Mouse (Mus musculus) stomach, postnatal 0 days (tissue): ENCODE results near the gene Frmd6. TPM values are rescaled to one million over a fixed set of nuclear protein-coding genes. Genes with fewer than 3 reads are reported as not detected.

Experiments
- ATAC-seq: fragments of 200-750 bp; cut with Nextera tagmentation; 2 replicates; pipeline ENCODE4 v1.8.0; 2017; ENCODE audit not compliant: low FRiP score, low TSS enrichment
- DNase-seq: peaks from one replicate; pipeline ENCODE4 v3.0.0-alpha.2; 2016; ENCODE audit warnings: low spot score
- H3K27ac ChIP-seq: fragments of 300-500 bp; sonication (generic); replicated peaks from 2 replicates; pipeline ENCODE4 v1.5.1; 2014; ENCODE audit warnings: mild to moderate bottlenecking, control low read depth
- H3K27me3 ChIP-seq: fragments of 300-500 bp; sonication (generic); 2 replicates; pipeline ENCODE4 v1.6.1; 2014; ENCODE audit warnings: low read length; ENCODE audit not compliant: control insufficient read depth, insufficient read depth
- H3K36me3 ChIP-seq: fragments of 300-500 bp; sonication (generic); 2 replicates; pipeline ENCODE4 v1.6.1; 2014; ENCODE audit warnings: low read length, mixed read lengths; ENCODE audit not compliant: control insufficient read depth, insufficient read depth
- H3K4me1 ChIP-seq: fragments of 300-500 bp; sonication (generic); replicated peaks from 2 replicates; pipeline ENCODE4 v1.6.1; 2014; ENCODE audit warnings: antibody characterized with exemption; ENCODE audit not compliant: control insufficient read depth, insufficient read depth
- H3K4me2 ChIP-seq: fragments of 300-500 bp; sonication (generic); replicated peaks from 2 replicates; pipeline ENCODE4 v1.6.1; 2014; ENCODE audit warnings: low read depth, mild to moderate bottlenecking, control low read depth, moderate library complexity
- H3K4me3 ChIP-seq: fragments of 300-500 bp; sonication (generic); 2 replicates; pipeline ENCODE4 v1.5.1; 2014; ENCODE audit warnings: low read depth, low read length, control low read depth
- H3K9ac ChIP-seq: fragments of 300-500 bp; sonication (generic); 2 replicates; pipeline ENCODE4 v1.6.1; 2014; ENCODE audit warnings: mild to moderate bottlenecking, low read length, control low read depth, mixed read lengths
- H3K9me3 ChIP-seq: fragments of 300-500 bp; sonication (generic); 2 replicates; pipeline ENCODE4 v1.6.1; 2016; ENCODE audit warnings: low read length; ENCODE audit not compliant: control insufficient read depth
- CTCF ChIP-seq: IDR thresholded peaks from 2 replicates; pipeline ENCODE4 v1.5.1; 2016; ENCODE audit warnings: antibody characterized with exemption, low read depth, mild to moderate bottlenecking, moderate library complexity
- EP300 ChIP-seq: optimal IDR thresholded peaks from 2 replicates; pipeline ENCODE3; 2016; ENCODE audit warnings: antibody characterized with exemption
- WGBS: fragments of 180-500 bp; shearing (Covaris S2); extraction: QIAGEN DNeasy Blood & Tissue Kit; methylation state at CpG from one replicate; pipeline ENCODE4 v1.1.7; 2014; 5-methylcytosine and 5-hydroxymethylcytosine counted together
- polyA plus RNA-seq: library from polyadenylated mRNA; unstranded; fragments of >200 nt; fragmentation: Nextera tagmentation; extraction: Ambion mirVana; gene quantifications from 2 replicates; pipeline ENCODE4 v1.2.1, GENCODE M21; 2015

Gene Frmd6
- polyA plus RNA-seq, 1 experiment from 2014 or later = 17.1 TPM

GRCm38 (mm10) chr12:70794543-70795388, 30.5 kb upstream of the Frmd6 start:
- no peak overlapping the region for H3K4me3 ChIP-seq
- DNase-seq (peak; percentile 40), ATAC-seq (peak; percentile 76)
- no peaks in the 10 kb centered on the region for H3K9me3 ChIP-seq
- WGBS = 46% methylated on average over 16 of the region's 16 CpGs
- H3K36me3 ChIP-seq = no peaks in the 10 kb centered on the region
- H3K4me1 ChIP-seq = 0 out of 2 replicates have a peak, but pooled peaks cover 5% of the 10 kb centered on the region
- no peak for TF ChIP-seq EP300
- TF ChIP-seq CTCF = no peak
- peak overlapping the region; percentile 35; the same call in 1 of the 2 replicates for H3K27ac ChIP-seq
- no peaks in the 10 kb centered on the region for H3K27me3 ChIP-seq
- H3K4me2 ChIP-seq = no peak overlapping the region; the same call in 1 of the 2 replicates
- no peak overlapping the region for H3K9ac ChIP-seq

- H3K4me1 ChIP-seq = 0 out of 2 replicates have a peak, but pooled peaks cover 5% of the 10 kb centered on the region
- DNase-seq (no peak), ATAC-seq (no peak)
- H3K27me3 ChIP-seq = no peaks in the 10 kb centered on the region
- H3K36me3 ChIP-seq = no peaks in the 10 kb centered on the region
- no peak overlapping the region; the same call in 1 of the 2 replicates for H3K4me2 ChIP-seq
- no peak overlapping the region for H3K27ac ChIP-seq
- no peaks in the 10 kb centered on the region for H3K9me3 ChIP-seq
- no peak overlapping the region for H3K9ac ChIP-seq
- WGBS = 68% methylated on average over 3 of the region's 3 CpGs
- TF ChIP-seq CTCF (no peak), EP300 (no peak)
- no peak overlapping the region for H3K4me3 ChIP-seq
Observed at GRCm38 (mm10) chr12:70795389-70795711, 30.0 kb upstream of the Frmd6 start.

- H3K4me2 ChIP-seq = no peak overlapping the region
- H3K27me3 ChIP-seq = no peaks in the 10 kb centered on the region
- DNase-seq = no peak
- H3K27ac ChIP-seq = peak overlapping the region; percentile 81
- TF ChIP-seq CTCF (no peak), EP300 (no peak)
- no peaks in the 10 kb centered on the region for H3K36me3 ChIP-seq
- H3K9ac ChIP-seq = no peak overlapping the region
- whole genome bisulfite sequencing = 65% methylated on average over 8 of the region's 8 CpGs
- ATAC-seq = no peak
- 0 out of 2 replicates have a peak, but pooled peaks cover 5% of the 10 kb centered on the region for H3K4me1 ChIP-seq
- H3K4me3 ChIP-seq = no peak overlapping the region
- H3K9me3 ChIP-seq = no peaks in the 10 kb centered on the region
Observed at GRCm38 (mm10) chr12:70798496-70798895, 26.8 kb upstream of the Frmd6 start.

DNA sequence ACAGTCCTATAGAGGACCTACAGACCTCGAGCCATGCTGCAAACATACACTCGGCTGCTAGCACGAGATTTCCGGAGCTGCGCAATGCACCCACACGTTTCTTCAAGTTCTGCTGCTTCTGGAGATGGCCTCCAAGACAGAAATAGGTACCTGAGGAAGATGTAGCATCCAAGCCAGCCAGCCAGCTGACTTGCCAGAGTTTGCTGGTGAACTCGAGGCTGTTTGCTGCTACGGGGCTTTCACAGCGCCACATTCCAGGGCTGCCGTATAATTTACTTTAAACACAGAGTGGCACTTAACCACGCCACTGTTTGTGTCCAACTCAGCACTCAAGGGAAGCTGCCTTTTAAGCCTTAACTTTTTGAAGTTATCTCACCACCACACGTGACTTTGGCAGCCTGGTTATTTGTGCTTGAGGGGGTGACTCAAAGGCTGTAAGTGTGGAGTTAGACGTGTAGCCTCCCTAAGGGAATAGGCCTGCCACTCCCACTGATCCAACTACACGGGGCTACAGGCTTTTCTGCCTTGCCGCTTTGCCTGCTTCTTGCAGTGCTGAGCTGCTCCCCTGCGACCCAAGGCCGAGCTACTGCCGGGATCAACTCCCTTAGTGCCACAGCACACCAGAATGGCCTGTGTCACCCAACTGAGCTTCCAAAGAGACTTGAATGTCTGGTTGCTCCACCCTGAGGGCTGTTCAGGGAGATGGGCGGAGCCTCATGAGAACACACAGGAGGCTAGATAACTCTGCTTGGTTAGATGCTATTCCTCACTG, 25.9 kb upstream of the Frmd6 start:
- 30% methylated on average over 19 of the region's 19 CpGs for WGBS
- peak overlapping the region; percentile 81 for H3K27ac ChIP-seq
- H3K4me3 ChIP-seq = no peak overlapping the region
- peak overlapping the region; percentile 21; the same call in 1 of the 2 replicates for H3K4me2 ChIP-seq
- H3K27me3 ChIP-seq = no peaks in the 10 kb centered on the region
- no peaks in the 10 kb centered on the region for H3K9me3 ChIP-seq
- peak; percentile 76 for ATAC-seq
- H3K9ac ChIP-seq = no peak overlapping the region
- no peaks in the 10 kb centered on the region for H3K36me3 ChIP-seq
- no peak for TF ChIP-seq CTCF
- no peak for TF ChIP-seq EP300
- DNase-seq = peak; percentile 51
- 0 out of 2 replicates have a peak, but pooled peaks cover 5% of the 10 kb centered on the region for H3K4me1 ChIP-seq

GRCm38 (mm10) chr12:70800086-70800485, 25.2 kb upstream of the Frmd6 start:
- TF ChIP-seq EP300 (no peak), CTCF (no peak)
- H3K27ac ChIP-seq = no peak overlapping the region

More at GRCm38 (mm10) chr12:70800086-70800485, 25.2 kb upstream of the Frmd6 start:
- WGBS = 75% methylated on average over 8 of the region's 8 CpGs
- ATAC-seq (no peak), DNase-seq (no peak)
- no peak overlapping the region for H3K4me2 ChIP-seq
- H3K36me3 ChIP-seq = no peaks in the 10 kb centered on the region
- H3K27me3 ChIP-seq = no peaks in the 10 kb centered on the region
- H3K9ac ChIP-seq = no peak overlapping the region
- H3K9me3 ChIP-seq = no peaks in the 10 kb centered on the region
- no peak overlapping the region for H3K4me3 ChIP-seq
- 0 out of 2 replicates have a peak, but pooled peaks cover 5% of the 10 kb centered on the region for H3K4me1 ChIP-seq
